Mouse (Mus musculus) megakaryocyte, embryonic 14.5 days (primary cell): Measurements from ENCODE around the gene Pphln1. TPM values are rescaled to one million over a fixed set of nuclear protein-coding genes. Genes with fewer than 3 reads are reported as not detected.

Source experiments
- H3K27me3 ChIP-seq: replicated peaks from 2 replicates; pipeline ENCODE3; 2012; ENCODE audit warnings: inconsistent platforms
- H3K36me3 ChIP-seq: replicated peaks from 2 replicates; pipeline ENCODE3; 2012; ENCODE audit warnings: low read length, inconsistent platforms, mixed read lengths
- H3K4me1 ChIP-seq: 2 replicates; pipeline ENCODE4 v1.6.1; 2012; ENCODE audit warnings: inconsistent platforms
- H3K4me3 ChIP-seq: replicated peaks from 2 replicates; pipeline ENCODE3; 2012; ENCODE audit warnings: moderate library complexity, mild to moderate bottlenecking, inconsistent platforms
- H3K9me3 ChIP-seq: 2 replicates; pipeline ENCODE4 v1.6.1; 2012; ENCODE audit warnings: inconsistent platforms
- FLI1 ChIP-seq: IDR thresholded peaks from 2 replicates; pipeline ENCODE4 v1.6.1; 2012; ENCODE audit warnings: low read length, inconsistent platforms, mixed read lengths
- GATA1 ChIP-seq: IDR thresholded peaks from 3 replicates; pipeline ENCODE4 v1.6.1; 2012; ENCODE audit warnings: mixed read lengths, low read length, inconsistent platforms, borderline replicate concordance
- polyA plus RNA-seq: library from polyadenylated mRNA; stranded (reverse); fragments of >175 nt; gene quantifications from 2 replicates; pipeline ENCODE4 v1.2.3, GENCODE M21; 2012; ENCODE audit warnings: low replicate concordance; ENCODE audit not compliant: insufficient read depth

The Pphln1 gene
- polyA plus RNA-seq, 1 experiment = 1.4 TPM

DNA sequence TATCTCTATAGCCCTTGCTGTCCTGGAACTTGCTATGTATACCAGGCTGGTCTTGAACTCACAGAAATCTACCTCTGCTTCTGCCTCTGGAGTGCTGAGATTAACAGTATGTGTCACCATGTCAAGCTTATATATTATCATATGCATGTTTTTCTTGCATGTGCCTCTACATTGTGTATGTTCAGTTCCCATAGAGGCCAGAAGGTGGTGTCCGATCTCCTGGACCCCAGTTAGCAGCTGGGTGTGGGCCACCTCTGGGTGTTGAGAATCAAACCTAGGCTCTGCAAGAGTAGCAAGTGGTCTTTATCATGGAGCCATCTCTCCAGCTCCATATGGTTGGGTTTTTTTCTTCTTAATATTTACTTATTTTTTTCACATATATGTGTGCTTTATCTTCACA is 24.4 kb downstream of the Pphln1 start:
- H3K36me3 ChIP-seq = peaks cover 64% of the 10 kb centered on the region
- H3K4me1 ChIP-seq = peaks cover 15% of the 10 kb centered on the region
- TF ChIP-seq FLI1 (no peak), GATA1 (no peak)

DNA sequence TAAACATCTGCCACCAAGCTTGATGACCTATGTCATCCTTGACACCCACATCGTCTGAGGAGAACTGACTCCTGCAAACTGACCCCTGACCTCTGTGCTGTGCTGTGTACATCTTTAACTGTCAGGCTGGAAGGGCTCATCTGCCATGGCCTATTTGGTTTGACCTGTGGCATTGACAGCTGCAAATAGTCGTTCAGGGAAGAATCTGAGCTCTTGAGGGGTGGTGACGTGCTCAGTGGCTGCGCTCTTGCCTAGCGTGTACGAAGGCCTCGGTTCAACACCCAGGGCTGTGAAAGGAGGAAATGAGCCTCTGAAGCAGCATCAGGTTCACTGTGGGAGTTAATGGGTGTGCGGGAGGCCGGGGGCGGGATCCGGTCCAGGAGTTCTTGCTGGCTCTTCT is 35.7 kb downstream of the Pphln1 start:
- Histone ChIP-seq H3K4me3 (no peak overlapping the region), H3K9me3 (no peaks in the 10 kb centered on the region), H3K4me1 (no peaks in the 10 kb centered on the region), H3K36me3 (peaks cover 70% of the 10 kb centered on the region), H3K27me3 (no peaks in the 10 kb centered on the region)
- TF ChIP-seq GATA1 (no peak), FLI1 (no peak)

More for the DNA sequence above, 24.4 kb downstream of the Pphln1 start:
- Histone ChIP-seq H3K27me3 (no peaks in the 10 kb centered on the region), H3K4me3 (no peak overlapping the region), H3K9me3 (no peaks in the 10 kb centered on the region)

DNA sequence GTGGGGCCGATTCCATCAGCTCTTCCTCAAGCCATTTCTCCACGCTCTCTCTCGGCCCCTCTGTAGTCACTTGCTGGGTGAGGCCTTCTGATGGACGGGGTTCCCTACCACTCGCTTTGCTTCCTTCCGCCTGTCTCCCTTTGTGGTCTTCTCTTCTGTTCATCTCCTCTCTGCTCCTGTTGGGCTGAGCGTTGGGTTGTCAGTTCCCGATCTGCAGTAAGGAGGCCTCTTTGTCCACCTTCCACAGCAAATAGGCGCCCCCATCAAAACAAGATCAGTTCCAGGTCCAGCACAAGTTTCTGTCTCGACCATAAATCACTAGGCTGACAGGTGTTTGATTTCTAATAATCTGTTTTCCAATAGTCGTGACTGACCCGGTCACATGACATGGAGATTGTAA is 37.8 kb downstream of the Pphln1 start:
- H3K27me3 ChIP-seq = no peaks in the 10 kb centered on the region
- no peak overlapping the region for H3K4me3 ChIP-seq
- no peaks in the 10 kb centered on the region for H3K9me3 ChIP-seq
- no peak for TF ChIP-seq FLI1
- TF ChIP-seq GATA1 = no peak
- H3K36me3 ChIP-seq = peaks cover 73% of the 10 kb centered on the region
- H3K4me1 ChIP-seq = 0 out of 2 replicates have a peak, but pooled peaks cover 4% of the 10 kb centered on the region

- no peak for TF ChIP-seq FLI1
- Histone ChIP-seq H3K4me1 (0 out of 2 replicates have a peak, but pooled peaks cover 4% of the 10 kb centered on the region), H3K36me3 (peaks cover 73% of the 10 kb centered on the region)
Measured at GRCm38 (mm10) chr15:93438663-93439062, 40.5 kb downstream of the Pphln1 start.

GRCm38 (mm10) chr15:93442271-93442670 is 44.1 kb downstream of the Pphln1 start:
- Histone ChIP-seq H3K9me3 (no peaks in the 10 kb centered on the region), H3K27me3 (no peaks in the 10 kb centered on the region), H3K36me3 (peaks cover 75% of the 10 kb centered on the region), H3K4me3 (no peak overlapping the region), H3K4me1 (0 out of 2 replicates have a peak, but pooled peaks cover 4% of the 10 kb centered on the region)
- no peak for TF ChIP-seq GATA1
- TF ChIP-seq FLI1 = no peak

More at GRCm38 (mm10) chr15:93438663-93439062, 40.5 kb downstream of the Pphln1 start:
- Histone ChIP-seq H3K27me3 (no peaks in the 10 kb centered on the region), H3K9me3 (no peaks in the 10 kb centered on the region), H3K4me3 (no peak overlapping the region)

- H3K9me3 ChIP-seq = no peaks in the 10 kb centered on the region
- H3K4me3 ChIP-seq = no peak overlapping the region
- H3K4me1 ChIP-seq = peaks cover 7% of the 10 kb centered on the region
- TF ChIP-seq GATA1 (no peak), FLI1 (no peak)
- no peaks in the 10 kb centered on the region for H3K27me3 ChIP-seq
- H3K36me3 ChIP-seq = peaks cover 79% of the 10 kb centered on the region
Measured at GRCm38 (mm10) chr15:93443676-93444075, 45.5 kb downstream of the Pphln1 start.

- Histone ChIP-seq H3K36me3 (peaks cover 73% of the 10 kb centered on the region), H3K9me3 (no peaks in the 10 kb centered on the region), H3K4me3 (no peak overlapping the region), H3K4me1 (peaks cover 10% of the 10 kb centered on the region), H3K27me3 (no peaks in the 10 kb centered on the region)
- TF ChIP-seq GATA1 (no peak), FLI1 (no peak)
Measured at GRCm38 (mm10) chr15:93448862-93449261, 50.7 kb downstream of the Pphln1 start.

DNA sequence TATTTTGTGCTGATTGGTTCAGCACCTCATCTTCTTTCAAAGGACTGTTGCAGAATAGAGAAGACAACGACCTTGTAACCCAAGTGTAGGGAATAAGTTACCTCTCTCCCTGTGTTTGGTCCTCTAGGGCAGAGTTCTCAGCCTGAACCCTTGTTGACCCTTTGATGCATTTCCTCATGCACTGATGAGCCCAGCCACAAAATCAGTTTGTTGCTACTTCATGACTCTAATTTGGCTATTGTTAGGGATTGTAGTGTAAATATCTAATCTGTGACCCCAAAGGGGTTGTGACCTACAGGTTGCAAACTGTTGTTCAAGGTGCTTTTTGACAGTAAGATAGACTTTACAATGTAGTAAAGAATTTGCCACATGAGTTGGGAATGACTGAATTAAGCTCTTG is 55.1 kb downstream of the Pphln1 start:
- no peak for TF ChIP-seq GATA1
- no peak for TF ChIP-seq FLI1
- Histone ChIP-seq H3K4me1 (peaks cover 10% of the 10 kb centered on the region), H3K27me3 (no peaks in the 10 kb centered on the region), H3K4me3 (no peak overlapping the region), H3K9me3 (no peaks in the 10 kb centered on the region), H3K36me3 (peaks cover 74% of the 10 kb centered on the region)

DNA sequence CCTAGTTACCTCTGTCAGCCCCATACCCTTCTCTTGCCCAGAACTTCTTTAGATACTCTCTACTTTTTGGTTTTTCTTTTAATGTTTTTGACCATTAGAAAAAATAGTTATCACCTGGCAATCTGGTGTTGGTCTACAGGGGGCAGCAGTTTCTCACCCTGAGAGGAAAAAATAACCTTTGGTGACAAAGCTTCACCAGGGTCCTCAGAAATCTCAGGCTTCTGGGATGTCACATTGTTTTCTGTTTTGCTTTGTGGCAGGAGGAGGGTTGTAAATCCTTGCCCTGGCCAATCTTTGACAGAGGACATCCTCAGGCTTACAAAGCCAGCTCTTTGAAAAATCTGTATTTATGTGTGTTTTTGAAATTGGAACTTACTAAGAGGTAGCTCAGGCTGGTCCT is 57.9 kb downstream of the Pphln1 start:
- H3K27me3 ChIP-seq = no peaks in the 10 kb centered on the region
- no peaks in the 10 kb centered on the region for H3K9me3 ChIP-seq
- no peak overlapping the region for H3K4me3 ChIP-seq
- H3K36me3 ChIP-seq = peaks cover 74% of the 10 kb centered on the region
- H3K4me1 ChIP-seq = no peaks in the 10 kb centered on the region
- TF ChIP-seq FLI1 (no peak), GATA1 (no peak)

GRCm38 (mm10) chr15:93459422-93459821 is 61.3 kb downstream of the Pphln1 start:
- Histone ChIP-seq H3K36me3 (peaks cover 76% of the 10 kb centered on the region), H3K9me3 (no peaks in the 10 kb centered on the region), H3K4me1 (no peaks in the 10 kb centered on the region), H3K27me3 (no peaks in the 10 kb centered on the region), H3K4me3 (no peak overlapping the region)
- TF ChIP-seq GATA1 (no peak), FLI1 (no peak)

DNA sequence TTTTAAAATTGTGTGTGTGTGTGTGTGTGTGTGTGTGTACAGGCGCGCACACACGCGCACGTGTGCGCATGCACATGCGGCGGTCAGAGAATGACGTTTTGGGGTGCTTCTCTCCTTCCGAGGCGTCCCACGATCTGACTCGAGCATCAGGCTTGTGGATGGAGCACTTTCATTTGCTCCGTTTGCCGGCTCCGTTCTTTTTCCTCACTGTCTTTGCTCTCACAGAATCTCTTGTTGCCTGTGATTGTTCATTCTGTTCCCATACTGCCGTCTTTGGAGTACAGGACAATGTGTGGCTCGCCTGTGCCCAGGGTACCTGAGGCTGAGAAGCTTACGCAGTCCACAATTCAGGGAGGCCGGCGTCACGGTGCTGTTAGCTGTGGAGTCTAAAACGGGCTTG is 62.9 kb downstream of the Pphln1 start:
- TF ChIP-seq FLI1 = no peak
- TF ChIP-seq GATA1 = no peak
- H3K27me3 ChIP-seq = no peaks in the 10 kb centered on the region
- H3K9me3 ChIP-seq = no peaks in the 10 kb centered on the region
- H3K36me3 ChIP-seq = peaks cover 78% of the 10 kb centered on the region
- no peaks in the 10 kb centered on the region for H3K4me1 ChIP-seq
- no peak overlapping the region for H3K4me3 ChIP-seq

GRCm38 (mm10) chr15:93471651-93472050 is 73.5 kb downstream of the Pphln1 start:
- H3K4me3 ChIP-seq = no peak overlapping the region
- TF ChIP-seq GATA1 (no peak), FLI1 (no peak)
- peaks cover 47% of the 10 kb centered on the region for H3K36me3 ChIP-seq
- H3K4me1 ChIP-seq = peaks cover 30% of the 10 kb centered on the region
- H3K9me3 ChIP-seq = no peaks in the 10 kb centered on the region
- H3K27me3 ChIP-seq = no peaks in the 10 kb centered on the region
